20 mouse cellular contexts compared by ENCODE assay signal in genomic region chrX:139933507-139933906, GRCm38 (mm10).
DNase-seq lines count a peak whose midpoint lies in the region.
"Had no signal": no experiment of that assay in that cellular context is flagged by ENCODE, and none has a peak within 500 bp of the region (broad histone marks: within the 10 kb centered on the region; RNA-seq: fewer than 3 reads in every experiment).

No protein-coding gene starts in this region.

- DNase-seq in adrenal gland, adult 2 months = peak; percentile 4
- no peak for DNase-seq in adrenal gland, adult 18-20 months (ENCODE audit: low spot score in 2 of 2)
- peak; percentile 88 for DNase-seq in 3T3-L1 (ENCODE audit: low read depth, low spot score)
- peak; percentile 2 for DNase-seq in adipocyte (ENCODE audit: low spot score)
- peak; percentile 4 for DNase-seq in yolk sac, embryonic 10.5 days (ENCODE audit: low spot score)
- DNase-seq in spleen, postnatal 14 days (ENCODE audit: low spot score in 2 of 2) = no peak
- no peak for DNase-seq in left cerebral cortex, postnatal 14 days (ENCODE audit: low spot score in 2 of 2)
- DNase-seq: adrenal gland, adult 8-10 months; B cell, adult 2 months; cerebellum, adult 11 months; cerebellum, adult 9-10 months; embryo, embryonic 11 days; gastrocnemius, postnatal 25 days; heart, adult 11 months; heart, postnatal 36 days; kidney, adult 9 months; kidney, postnatal 10 days; retina, postnatal 1 day; right cerebral cortex, postnatal 14 days; thymus, postnatal 14 days had no signal

- intact Hi-C loops in left cerebral cortex, postnatal 14 days (cut with DNase I) = no loop called here

Comparison
In these comparisons a context has a peak if more than half of its experiments do, and no peak if none do; other contexts are left out.
1. DNase-seq: peak in adrenal gland, adult 2 months (single experiment), 3T3-L1 (single experiment), adipocyte (single experiment) and yolk sac, embryonic 10.5 days (single experiment); none in adrenal gland, adult 18-20 months (0 of 2), spleen, postnatal 14 days (0 of 2) and left cerebral cortex, postnatal 14 days (0 of 2).